Mouse (Mus musculus): Measurements from ENCODE around the gene Als2cr12. TPM values are rescaled to one million over a fixed set of nuclear protein-coding genes. Genes with fewer than 3 reads are reported as not detected.

The Als2cr12 gene
- 0.05 TPM in 1 of 2 replicates, not detected in the other for polyA plus RNA-seq (2012; rRNA removed)

DNA sequence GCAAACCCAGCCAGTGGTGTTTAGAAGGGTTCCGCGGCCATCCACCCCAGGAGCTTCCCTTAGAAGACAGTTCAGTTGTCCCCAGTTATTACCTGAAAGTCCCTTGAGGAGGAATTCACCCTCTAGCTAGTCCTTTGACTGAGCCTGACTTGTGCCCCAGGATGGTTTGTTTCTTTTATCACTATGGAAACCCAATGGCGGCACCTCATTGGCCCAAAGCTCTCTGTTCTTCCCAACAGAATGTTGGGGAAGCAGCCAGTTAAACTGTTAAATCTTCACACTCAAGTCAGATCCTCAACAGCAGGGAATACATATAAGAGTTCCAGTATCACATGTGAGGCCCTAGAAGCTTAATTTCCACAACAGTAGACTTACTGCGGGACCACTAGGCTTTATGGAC lies at the start of gene Als2cr12:
Als2cr12 (minus strand) TSS at position 180 of the 400 bp plus-strand sequence.

DNA sequence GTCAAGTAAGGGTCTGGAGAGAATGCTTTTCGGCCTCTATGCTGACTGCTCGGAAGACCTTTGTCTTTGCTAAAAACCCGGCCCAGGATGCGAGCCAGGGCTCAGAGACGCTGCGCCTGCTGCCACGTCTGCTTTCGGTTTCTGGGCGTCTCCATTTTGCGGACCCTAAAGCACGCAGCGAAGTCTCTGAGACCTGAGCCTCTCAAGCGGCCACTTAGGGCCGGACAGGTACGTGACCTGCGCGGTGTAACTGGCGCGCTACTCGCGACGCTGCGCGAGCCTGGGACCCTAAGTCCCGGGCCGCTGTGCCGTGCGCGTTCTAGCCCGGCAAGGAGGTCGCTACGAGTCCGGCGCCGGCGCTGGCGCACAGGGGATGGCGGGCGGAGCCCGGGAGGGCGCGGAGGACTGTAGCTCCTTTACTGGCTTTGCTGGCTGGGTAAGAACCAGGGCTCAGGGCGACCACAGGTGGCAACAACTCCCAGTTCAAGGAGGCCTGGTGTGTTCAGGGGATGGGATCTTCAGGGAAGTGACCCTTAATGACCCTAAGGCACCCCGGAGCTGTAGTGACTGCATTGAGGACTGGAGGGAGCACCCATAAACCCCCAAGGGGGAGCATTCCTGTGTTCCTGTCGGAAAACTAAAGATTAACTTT lies 15.7 kb upstream of the Als2cr12 start, which contains the start of gene Cflar:
Cflar (plus strand) TSS at position 144 of the 652 bp plus-strand sequence.

Other genes with a start within 250 kb of the Als2cr12 start
- 22.5 and 25.1 TPM in 2 replicates for gene Orc2, start 190.9 kb downstream of the Als2cr12 start, polyA plus RNA-seq (2012; rRNA removed)
- gene Fam126b, start 109.7 kb downstream of the Als2cr12 start, polyA plus RNA-seq (2012; rRNA removed) = 4.2 and 4.5 TPM in 2 replicates
- gene Ndufb3, start 109.6 kb downstream of the Als2cr12 start, polyA plus RNA-seq (2012; rRNA removed) = 162 and 176 TPM in 2 replicates
- 14.5 and 17.5 TPM in 2 replicates for gene Cflar, start 15.5 kb upstream of the Als2cr12 start, polyA plus RNA-seq (2012; rRNA removed)
- gene Casp8, start 99.4 kb upstream of the Als2cr12 start, polyA plus RNA-seq (2012; rRNA removed) = 3.3 and 5.7 TPM in 2 replicates